Mouse (Mus musculus): ENCODE data around the gene Tlr12.
"Not testable (repeated sequence)": the region's sequence is repeated elsewhere in the genome, so short reads cannot be mapped to it uniquely, and the experiment has no call there.

Tlr12 gene

DNA sequence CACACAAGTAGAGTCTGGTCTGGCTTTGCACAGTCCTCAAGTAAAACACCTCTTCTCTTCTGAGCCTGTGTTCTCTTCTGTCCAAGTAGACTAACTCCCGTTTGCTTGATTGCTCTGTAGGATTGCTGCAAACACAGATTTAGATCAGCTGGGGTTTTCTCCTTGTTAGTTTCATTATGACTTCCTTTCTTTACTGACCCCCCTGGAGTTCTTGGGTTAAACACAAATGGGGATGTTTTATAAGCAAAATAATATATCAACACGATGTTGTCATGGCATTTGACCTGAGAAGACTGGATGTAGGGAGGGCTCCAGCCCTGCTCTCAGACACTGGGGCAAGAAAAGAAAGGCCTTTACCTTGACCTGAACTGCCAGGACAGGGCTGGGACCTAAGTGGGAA lies 544 bp upstream of the Tlr12 start:
- no peak for DNase-seq (ENCODE audit: low spot score)

DNA sequence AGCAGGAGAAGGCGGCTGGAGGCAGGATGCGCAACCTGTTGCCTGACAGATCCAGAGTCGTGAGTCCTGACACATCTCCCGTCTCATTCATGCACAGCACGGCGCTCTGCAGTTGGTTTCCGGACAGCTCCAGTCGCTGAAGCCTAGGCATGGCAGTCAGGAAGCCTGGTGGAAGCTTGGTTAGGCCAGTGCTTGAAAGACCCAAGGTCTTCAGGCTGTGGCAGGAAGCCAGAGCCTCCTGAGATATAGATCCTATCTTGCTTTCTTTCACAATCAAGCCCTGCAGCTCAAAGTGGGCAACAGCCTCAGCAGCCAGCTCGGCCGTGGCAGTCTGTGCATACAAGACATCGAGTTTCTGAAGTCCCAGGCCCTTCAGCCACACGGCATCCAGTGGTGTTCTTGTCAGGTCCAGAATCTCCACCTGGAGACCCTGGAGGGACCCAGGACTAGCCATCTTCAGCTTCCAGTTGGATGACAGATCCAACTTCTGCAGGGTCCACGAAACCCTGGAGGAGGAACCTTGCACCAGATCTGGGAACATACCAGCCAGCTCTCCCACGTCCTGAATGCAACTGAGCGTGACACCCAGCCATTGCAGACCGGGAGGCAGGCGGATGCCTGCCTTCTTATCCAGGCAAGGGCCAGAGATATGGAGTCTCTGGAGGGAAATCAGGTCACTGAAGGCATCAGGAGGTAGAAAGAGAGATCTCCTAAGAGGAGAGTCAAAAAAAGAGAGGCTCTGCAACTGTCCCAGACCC lies 877 bp downstream of the Tlr12 start:
- DNase-seq (ENCODE audit: low spot score), result no peak

DNA sequence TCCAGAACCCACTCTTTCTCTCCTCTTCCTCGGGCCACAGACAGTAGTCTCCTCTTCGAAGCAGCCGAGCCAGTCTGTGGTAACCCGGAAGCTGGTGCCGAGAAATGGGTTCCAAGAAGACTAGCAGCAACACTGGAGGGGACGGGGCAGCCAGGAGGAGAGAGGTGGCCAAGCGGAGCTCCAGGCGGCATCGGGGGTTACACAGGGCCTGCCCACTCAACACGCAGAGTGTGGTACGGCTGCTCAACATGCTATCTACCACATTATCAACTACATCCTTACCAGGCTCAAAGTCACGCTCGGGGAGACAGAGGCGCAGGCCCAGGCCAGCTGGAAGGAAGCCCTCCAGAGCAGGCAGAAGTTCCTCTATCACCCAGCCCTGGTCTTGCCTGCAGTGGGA lies 2.7 kb downstream of the Tlr12 start:
- DNase-seq (ENCODE audit: low spot score), result no peak

GRCm38 (mm10) chr4:128613326-128613725 lies 5.1 kb downstream of the Tlr12 start:
- peak; percentile 66 for DNase-seq (ENCODE audit: low spot score)

- DNase-seq (ENCODE audit: low spot score), result not testable (repeated sequence)
Measured at GRCm38 (mm10) chr4:128611726-128612125, 6.7 kb downstream of the Tlr12 start.

GRCm38 (mm10) chr4:128610706-128611105 lies 7.7 kb downstream of the Tlr12 start:
- DNase-seq (ENCODE audit: low spot score), result no peak

- peak; percentile 97 for DNase-seq (ENCODE audit: low spot score)
Measured at GRCm38 (mm10) chr4:128609925-128610402, 8.5 kb downstream of the Tlr12 start, which contains the start of gene Zscan20. Gene Zscan20, minus strand, starts transcription at chr4:128610098.

DNA sequence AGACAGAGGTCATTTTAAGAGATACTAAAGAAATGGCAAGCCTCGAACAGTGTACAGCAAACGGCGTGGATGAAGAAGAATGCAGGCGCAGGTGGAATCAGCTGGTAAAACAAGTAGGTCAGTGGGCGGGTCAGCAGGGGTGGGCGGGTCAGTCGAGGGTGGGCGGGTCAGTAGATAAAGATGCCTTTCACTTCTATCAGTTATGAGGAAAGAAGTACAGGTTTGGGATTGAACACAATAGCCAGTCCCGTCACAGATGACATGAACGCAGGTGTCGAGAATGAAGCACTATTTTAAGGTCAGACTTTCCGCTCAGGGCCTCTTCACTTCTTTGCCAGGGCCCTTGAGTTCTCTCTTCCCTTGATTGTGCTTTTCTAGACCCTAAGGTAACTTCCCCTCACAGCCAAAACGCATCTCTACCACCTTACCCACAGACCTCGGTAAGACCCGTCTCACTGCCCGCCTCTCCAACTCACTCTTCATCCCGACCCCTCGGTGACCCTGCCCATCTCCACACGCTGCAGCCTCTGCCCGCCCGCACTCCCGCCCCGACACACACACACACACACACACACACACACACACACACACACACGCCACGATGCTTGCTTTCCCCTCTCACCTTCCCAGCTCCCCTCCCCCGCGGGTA lies 9.0 kb downstream of the Tlr12 start:
- DNase-seq (ENCODE audit: low spot score), result no peak

- no peak for DNase-seq (ENCODE audit: low spot score)
Measured at GRCm38 (mm10) chr4:128607661-128608060, 10.8 kb downstream of the Tlr12 start.

GRCm38 (mm10) chr4:128606586-128606985 lies 11.8 kb downstream of the Tlr12 start:
- DNase-seq (ENCODE audit: low spot score), result no peak

GRCm38 (mm10) chr4:128597801-128598560 lies 20.4 kb downstream of the Tlr12 start:
- no peak for DNase-seq (ENCODE audit: low spot score)

DNA sequence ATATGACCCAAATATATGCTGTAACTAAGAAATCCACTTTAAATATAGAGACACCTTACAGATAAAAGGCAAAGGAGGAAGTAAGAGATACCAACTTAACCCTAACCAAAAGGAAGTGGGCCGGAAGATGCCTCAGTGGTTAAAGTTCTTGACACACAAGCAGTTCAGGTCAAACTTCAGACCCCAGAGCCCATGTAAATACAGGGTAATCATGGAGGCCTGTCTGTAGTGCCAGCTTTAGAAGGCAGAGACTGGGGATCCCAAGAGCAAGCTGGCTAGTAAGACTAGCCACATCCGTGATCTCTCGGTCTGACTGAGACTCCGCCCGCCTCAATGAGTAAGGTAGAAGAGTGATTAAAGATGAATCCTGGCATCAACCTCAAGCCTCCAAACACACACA lies 24.4 kb downstream of the Tlr12 start:
- DNase-seq (ENCODE audit: low spot score), result no peak

DNA sequence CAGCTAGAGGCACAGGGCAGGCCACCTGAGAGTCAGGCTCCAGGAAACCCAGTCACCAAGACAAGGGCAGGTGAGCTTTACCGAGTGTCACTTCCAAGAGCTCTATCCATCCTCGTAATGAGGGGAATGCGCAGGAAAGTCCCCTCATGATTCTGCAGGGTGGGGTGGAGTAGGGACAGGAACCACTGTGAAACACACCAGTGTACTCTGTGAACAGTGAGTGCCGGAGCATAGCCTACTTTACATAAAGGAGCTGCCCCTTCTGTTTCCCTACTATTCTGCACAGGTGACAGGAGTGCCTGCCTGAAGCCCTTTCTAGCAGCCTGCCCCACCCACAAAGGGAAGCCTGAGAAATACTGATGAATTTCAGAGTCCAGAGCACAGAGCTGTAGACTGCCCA lies 25.1 kb downstream of the Tlr12 start:
- DNase-seq (ENCODE audit: low spot score), result no peak

DNA sequence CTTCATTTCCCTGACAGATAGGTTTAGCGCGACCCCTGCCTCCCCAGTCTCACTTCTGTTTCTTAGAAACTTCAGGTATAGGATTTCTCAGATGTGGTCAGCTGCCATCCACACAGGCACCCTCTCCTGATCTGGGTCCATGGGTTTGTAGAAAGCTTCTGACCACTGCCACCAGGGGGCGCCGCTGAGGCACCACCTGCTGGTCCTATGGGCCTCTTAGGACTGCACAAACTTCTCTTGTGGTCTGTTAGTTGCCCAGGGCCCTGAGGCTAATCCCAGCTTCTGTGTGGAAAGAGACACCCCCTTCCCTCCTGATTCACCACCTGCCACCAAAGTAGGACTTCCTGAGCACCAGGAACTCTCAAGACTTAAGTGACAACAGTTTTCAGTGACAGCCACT lies 39.2 kb downstream of the Tlr12 start:
- peak; percentile 53 for DNase-seq (ENCODE audit: low spot score)

DNA sequence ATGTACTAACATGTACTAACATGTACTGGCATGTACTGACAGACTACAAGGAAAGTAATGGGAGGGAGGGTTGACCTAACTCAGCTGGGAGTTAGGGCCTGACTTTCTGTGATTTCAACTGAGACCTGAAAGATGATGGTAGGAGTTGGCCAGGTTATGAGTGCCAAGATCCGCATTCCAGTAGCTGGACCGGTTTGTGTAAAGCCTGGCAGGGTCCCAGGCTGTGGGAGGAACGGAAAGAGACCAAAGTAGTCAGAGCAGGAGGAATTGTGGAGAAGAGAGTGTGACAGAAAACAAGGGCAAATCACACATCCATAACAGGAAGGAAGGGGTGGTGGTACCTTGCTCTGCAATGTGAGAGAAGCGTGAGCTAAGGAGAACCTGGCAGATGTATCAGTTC lies 42.6 kb downstream of the Tlr12 start:
- DNase-seq (ENCODE audit: low spot score), result no peak
